Mouse (Mus musculus) kidney, embryonic 14.5 days (tissue): ENCODE data around the gene Ttk. TPM values are rescaled to one million over a fixed set of nuclear protein-coding genes. Genes with fewer than 3 reads are reported as not detected.

ENCODE experiments used
- ATAC-seq: fragments of 200-750 bp; cut with Nextera tagmentation; 2 replicates; pipeline ENCODE4 v1.8.0; 2017; ENCODE audit warnings: moderate number of reproducible peaks, mild to moderate bottlenecking, moderate TSS enrichment, moderate library complexity; ENCODE audit not compliant: low FRiP score, low TSS enrichment
- H3K27ac ChIP-seq: fragments of 300-500 bp; sonication (generic); 2 replicates; pipeline ENCODE4 v1.5.1; 2014; ENCODE audit warnings: low read depth, mild to moderate bottlenecking, low read length, moderate library complexity, mixed read lengths
- H3K27me3 ChIP-seq: fragments of 300-500 bp; sonication (generic); 2 replicates; pipeline ENCODE4 v1.6.1; 2014; ENCODE audit warnings: mild to moderate bottlenecking, low read length; ENCODE audit not compliant: control insufficient read depth, insufficient read depth
- H3K36me3 ChIP-seq: fragments of 300-500 bp; sonication (generic); 2 replicates; pipeline ENCODE4 v1.6.1; 2014; ENCODE audit warnings: low read length, mixed read lengths; ENCODE audit not compliant: control insufficient read depth, insufficient read depth
- H3K4me1 ChIP-seq: fragments of 300-500 bp; sonication (generic); 2 replicates; pipeline ENCODE4 v1.6.1; 2014; ENCODE audit warnings: low read length, mixed read lengths; ENCODE audit not compliant: control insufficient read depth, insufficient read depth
- H3K4me2 ChIP-seq: fragments of 300-500 bp; sonication (generic); replicated peaks from 2 replicates; pipeline ENCODE4 v1.6.1; 2014; ENCODE audit warnings: low read depth, mild to moderate bottlenecking, low read length
- H3K4me3 ChIP-seq: fragments of 300-500 bp; sonication (generic); 2 replicates; pipeline ENCODE4 v1.5.1; 2014; ENCODE audit warnings: mild to moderate bottlenecking, low read length
- H3K9ac ChIP-seq: fragments of 300-500 bp; sonication (generic); 2 replicates; pipeline ENCODE4 v1.6.1; 2014; ENCODE audit warnings: low read depth, mild to moderate bottlenecking, low read length, moderate library complexity
- H3K9me3 ChIP-seq: fragments of 300-500 bp; sonication (generic); 2 replicates; pipeline ENCODE4 v1.6.1; 2016; ENCODE audit warnings: low read length; ENCODE audit not compliant: control insufficient read depth
- WGBS: fragments of 180-500 bp; shearing (Covaris S2); extraction: QIAGEN DNeasy Blood & Tissue Kit; methylation state at CpG from one replicate; pipeline ENCODE4 v1.1.7; 2014; 5-methylcytosine and 5-hydroxymethylcytosine counted together
- polyA plus RNA-seq: library from polyadenylated mRNA; unstranded; fragments of >200 nt; fragmentation: Nextera tagmentation; extraction: Ambion mirVana; gene quantifications from 2 replicates; pipeline ENCODE4 v1.2.1, GENCODE M21; 2014

Ttk gene
- polyA plus RNA-seq, 1 experiment from 2014 or later: 37.0 TPM

- Histone ChIP-seq H3K27me3 (no peaks in the 10 kb centered on the region), H3K4me1 (no peaks in the 10 kb centered on the region), H3K9me3 (no peaks in the 10 kb centered on the region), H3K9ac (no peak overlapping the region), H3K4me2 (no peak overlapping the region), H3K4me3 (no peak overlapping the region), H3K36me3 (no peaks in the 10 kb centered on the region), H3K27ac (no peak overlapping the region)
- ATAC-seq: no peak
- WGBS: 79% methylated on average over 2 of the region's 2 CpGs
These were observed 76.4 kb downstream of the Ttk start for GRCm38 (mm10) chr9:83910926-83911325.

Other genes with a start within 250 kb of the Ttk start
- gene Elovl4, start 28.4 kb upstream of the Ttk start, polyA plus RNA-seq: 5.7 and 8.7 TPM in 2 replicates
- gene Bckdhb, start 90.5 kb downstream of the Ttk start, polyA plus RNA-seq: 53.5 and 55.9 TPM in 2 replicates